ENCODE assay signal across 8 mouse cellular contexts in the genomic region with DNA sequence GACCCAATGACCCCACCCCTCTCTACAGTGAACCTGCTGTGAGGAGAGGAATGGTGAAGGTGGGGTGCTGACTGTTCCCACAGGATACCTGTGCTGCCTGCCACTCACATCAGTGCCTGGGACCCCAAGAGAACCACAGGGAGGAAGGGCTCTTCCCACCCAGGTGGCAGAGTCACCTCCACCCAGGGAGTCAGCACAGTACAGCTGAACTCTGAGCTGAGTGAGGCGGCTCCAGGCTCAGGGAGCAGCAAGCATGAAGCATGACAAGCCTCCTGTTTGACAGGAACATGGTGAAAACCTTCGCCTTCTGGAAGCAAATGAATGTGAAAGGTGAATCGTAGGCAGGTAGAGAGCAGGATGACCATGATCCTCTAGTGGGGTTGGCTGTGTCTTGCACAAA.
DNase-seq lines count a peak whose midpoint lies in the region; ATAC-seq and TF ChIP-seq lines count a peak whose summit lies in the region.
"Not testable (repeated sequence)": the region's sequence is repeated elsewhere in the genome, so short reads cannot be mapped to it uniquely, and the experiment has no call there.

No protein-coding gene starts in this region.

- H3K36me3 ChIP-seq in intestine, embryonic 16.5 days (ENCODE audit: control insufficient read depth, insufficient read depth, low read length); kidney, embryonic 14.5 days (ENCODE audit: control insufficient read depth, insufficient read depth, low read length); kidney, embryonic 15.5 days; kidney, embryonic 16.5 days (ENCODE audit: insufficient read depth, low read length); kidney, postnatal 0 days (ENCODE audit: insufficient read depth, low read length); liver, embryonic 12.5 days; lung, embryonic 16.5 days (ENCODE audit: control insufficient read depth, insufficient read depth, low read length); stomach, embryonic 14.5 days (ENCODE audit: control insufficient read depth, insufficient read depth, low read length): not testable (repeated sequence)

- 0 out of 2 replicates have a peak, but pooled peaks have one; percentile 19 for ATAC-seq in intestine, embryonic 16.5 days
- 0 out of 2 replicates have a peak, but pooled peaks have one; percentile 7 for ATAC-seq in kidney, embryonic 14.5 days (ENCODE audit: low FRiP score, low TSS enrichment)
- peak; percentile 47; the same call in 1 of the 2 replicates for ATAC-seq in kidney, embryonic 15.5 days (replicated peaks; ENCODE audit: low FRiP score)
- ATAC-seq in kidney, embryonic 16.5 days (ENCODE audit: low FRiP score, low TSS enrichment): peak; percentile 57; the same call in 1 of the 2 replicates
- peak; percentile 58 for ATAC-seq in kidney, postnatal 0 days (replicated peaks; ENCODE audit: low FRiP score, low read depth)
- peak; percentile 23; the same call in 1 of the 2 replicates for ATAC-seq in liver, embryonic 12.5 days
- peak; percentile 26; the same call in 1 of the 2 replicates for ATAC-seq in lung, embryonic 16.5 days (ENCODE audit: low read depth)
- ATAC-seq in stomach, embryonic 14.5 days (ENCODE audit: insufficient number of reproducible peaks, insufficient read depth, low FRiP score, low read depth): peak; percentile 56; the same call in 1 of the 2 replicates

- not testable (repeated sequence) for H3K9ac ChIP-seq in intestine, embryonic 16.5 days (ENCODE audit: low read depth, low read length); kidney, embryonic 14.5 days (ENCODE audit: low read depth, low read length); kidney, embryonic 15.5 days; kidney, embryonic 16.5 days (replicated peaks; ENCODE audit: low read length); kidney, postnatal 0 days (ENCODE audit: low read depth, low read length); liver, embryonic 12.5 days; lung, embryonic 16.5 days (ENCODE audit: low read length); stomach, embryonic 14.5 days (replicated peaks; ENCODE audit: low read depth, low read length)

- DNase-seq in kidney, postnatal 0 days (ENCODE audit: low spot score): not testable (repeated sequence)

- not testable (repeated sequence) for H3K27me3 ChIP-seq in intestine, embryonic 16.5 days (replicated peaks; ENCODE audit: control insufficient read depth, insufficient read depth, low read length); kidney, embryonic 14.5 days (ENCODE audit: control insufficient read depth, insufficient read depth, low read length); kidney, embryonic 15.5 days; kidney, embryonic 16.5 days (ENCODE audit: insufficient read depth, low read length); kidney, postnatal 0 days (ENCODE audit: insufficient read depth, low read length); liver, embryonic 12.5 days (replicated peaks); lung, embryonic 16.5 days (ENCODE audit: control insufficient read depth, insufficient read depth, low read depth, low read length); stomach, embryonic 14.5 days (ENCODE audit: control insufficient read depth, insufficient read depth, low read length)

- not testable (repeated sequence) for H3K9me3 ChIP-seq in intestine, embryonic 16.5 days (ENCODE audit: control insufficient read depth, low read length); kidney, embryonic 14.5 days (ENCODE audit: control insufficient read depth, low read length); kidney, embryonic 15.5 days (replicated peaks); kidney, embryonic 16.5 days (ENCODE audit: low read length); kidney, postnatal 0 days (replicated peaks; ENCODE audit: low read length); liver, embryonic 12.5 days (replicated peaks); lung, embryonic 16.5 days (ENCODE audit: control insufficient read depth, low read length); stomach, embryonic 14.5 days (ENCODE audit: control insufficient read depth, low read depth, low read length)

- not testable (repeated sequence) for H3K4me1 ChIP-seq in intestine, embryonic 16.5 days (ENCODE audit: control insufficient read depth, insufficient read depth, low read length); kidney, embryonic 14.5 days (ENCODE audit: control insufficient read depth, insufficient read depth, low read length); kidney, embryonic 15.5 days; kidney, embryonic 16.5 days (ENCODE audit: insufficient read depth, low read length); kidney, postnatal 0 days (replicated peaks; ENCODE audit: insufficient read depth, low read length); liver, embryonic 12.5 days; lung, embryonic 16.5 days (replicated peaks; ENCODE audit: control insufficient read depth, insufficient read depth, low read length); stomach, embryonic 14.5 days (ENCODE audit: control insufficient read depth, insufficient read depth, low read length)

- H3K4me2 ChIP-seq in intestine, embryonic 16.5 days (ENCODE audit: low read depth, low read length); kidney, embryonic 14.5 days (replicated peaks; ENCODE audit: low read depth, low read length); kidney, embryonic 15.5 days; kidney, embryonic 16.5 days (replicated peaks; ENCODE audit: low read depth, low read length); kidney, postnatal 0 days (ENCODE audit: low read length); liver, embryonic 12.5 days; lung, embryonic 16.5 days (ENCODE audit: low read depth, low read length); stomach, embryonic 14.5 days (replicated peaks; ENCODE audit: low read depth, low read length): not testable (repeated sequence)

- 84% methylated on average over 3 of the region's 3 CpGs for WGBS in intestine, embryonic 16.5 days
- WGBS in kidney, embryonic 14.5 days: 78% methylated on average over 3 of the region's 3 CpGs
- 71% methylated on average over 3 of the region's 3 CpGs for WGBS in kidney, embryonic 15.5 days
- 72% methylated on average over 3 of the region's 3 CpGs for WGBS in kidney, embryonic 16.5 days
- 77% methylated on average over 3 of the region's 3 CpGs for WGBS in kidney, postnatal 0 days
- 59% methylated on average over 3 of the region's 3 CpGs for WGBS in liver, embryonic 12.5 days (ENCODE audit: insufficient replicate concordance)
- WGBS in lung, embryonic 16.5 days: 97% methylated on average over 3 of the region's 3 CpGs
- 100% methylated on average over 3 of the region's 3 CpGs for WGBS in stomach, embryonic 14.5 days

- not testable (repeated sequence) for TF ChIP-seq CTCF in kidney, postnatal 0 days (IDR thresholded peaks at IDR 0.05; ENCODE audit: low read depth)

- not testable (repeated sequence) for H3K27ac ChIP-seq in intestine, embryonic 16.5 days (ENCODE audit: low read length); kidney, embryonic 14.5 days (ENCODE audit: low read depth, low read length); kidney, embryonic 15.5 days; kidney, embryonic 16.5 days (ENCODE audit: low read length); kidney, postnatal 0 days; liver, embryonic 12.5 days; lung, embryonic 16.5 days (ENCODE audit: low read length); stomach, embryonic 14.5 days (ENCODE audit: low read length)

- not testable (repeated sequence) for H3K4me3 ChIP-seq in intestine, embryonic 16.5 days (ENCODE audit: low read length); kidney, embryonic 14.5 days (ENCODE audit: low read length); kidney, embryonic 15.5 days (replicated peaks); kidney, embryonic 16.5 days (ENCODE audit: low read length); kidney, postnatal 0 days (replicated peaks; ENCODE audit: low read depth, low read length); liver, embryonic 12.5 days; lung, embryonic 16.5 days (ENCODE audit: low read length); stomach, embryonic 14.5 days (ENCODE audit: low read depth, low read length)

Comparison
In these comparisons a context has a peak if more than half of its experiments do, and no peak if none do; other contexts are left out.
1. ATAC-seq: peak in every context shown above with its lines; median percentile 58 in kidney, postnatal 0 days; 57 in kidney, embryonic 16.5 days; 56 in stomach, embryonic 14.5 days; 47 in kidney, embryonic 15.5 days; 26 in lung, embryonic 16.5 days; 23 in liver, embryonic 12.5 days; 19 in intestine, embryonic 16.5 days; 7 in kidney, embryonic 14.5 days.